Mouse (Mus musculus): ENCODE results near the gene Kif16b. TPM values are rescaled to one million over a fixed set of nuclear protein-coding genes. Genes with fewer than 3 reads are reported as not detected.

Gene Kif16b
- polyA plus RNA-seq, 1 experiment = 4.0 TPM

DNA sequence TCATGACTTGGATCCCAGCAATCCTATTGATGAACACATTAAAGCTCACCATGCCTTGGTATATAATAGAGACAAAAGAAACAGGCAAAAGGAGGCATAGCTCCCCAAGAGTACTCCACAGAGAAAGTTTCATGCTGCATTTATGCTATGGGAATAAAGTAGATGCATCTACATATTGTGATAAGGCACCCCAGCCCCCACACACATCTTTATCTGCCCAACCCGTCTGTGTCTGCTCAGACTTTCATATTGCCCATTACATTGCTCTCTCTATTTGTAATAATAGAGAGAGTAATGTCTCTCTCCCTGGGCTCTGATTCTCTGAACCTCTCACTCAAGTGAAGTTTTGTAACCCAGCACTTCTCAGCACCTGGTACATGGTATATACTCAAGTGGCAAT, 126.0 kb downstream of the Kif16b start:
- WGBS = 50% methylated on average over 1 of the region's 1 CpGs
- Histone ChIP-seq H3K4me3 (replicated peaks; ENCODE audit: control insufficient read depth, low read depth, low read length) (no peak overlapping the region), H3K4me1 (ENCODE audit: control insufficient read depth, insufficient read depth, low read length) (no peaks in the 10 kb centered on the region; the same call in 1 of the 2 replicates), H3K27ac (ENCODE audit: control insufficient read depth, insufficient read depth, low read depth, low read length, poor library complexity) (no peak overlapping the region)
- TF ChIP-seq POLR2A (IDR thresholded peaks at IDR 0.05; ENCODE audit: borderline replicate concordance, control insufficient read depth, low read depth, low read length) (no peak), CTCF (IDR thresholded peaks at IDR 0.05; ENCODE audit: control insufficient read depth, insufficient read depth, low read length) (no peak)

GRCm38 (mm10) chr2:142774752-142775151, 126.6 kb downstream of the Kif16b start:
- H3K4me3 ChIP-seq (replicated peaks; ENCODE audit: control insufficient read depth, low read depth, low read length) = no peak overlapping the region
- no peak for TF ChIP-seq POLR2A (IDR thresholded peaks at IDR 0.05; ENCODE audit: borderline replicate concordance, control insufficient read depth, low read depth, low read length)
- no peak overlapping the region for H3K27ac ChIP-seq (ENCODE audit: control insufficient read depth, insufficient read depth, low read depth, low read length, poor library complexity)
- WGBS = 80% methylated on average over 1 of the region's 1 CpGs
- no peaks in the 10 kb centered on the region; the same call in 1 of the 2 replicates for H3K4me1 ChIP-seq (ENCODE audit: control insufficient read depth, insufficient read depth, low read length)

GRCm38 (mm10) chr2:142769647-142770121, 131.6 kb downstream of the Kif16b start:
- TF ChIP-seq CTCF (IDR thresholded peaks at IDR 0.05; ENCODE audit: control insufficient read depth, insufficient read depth, low read length) (no peak), POLR2A (IDR thresholded peaks at IDR 0.05; ENCODE audit: borderline replicate concordance, control insufficient read depth, low read depth, low read length) (no peak)
- no peak overlapping the region for H3K27ac ChIP-seq (ENCODE audit: control insufficient read depth, insufficient read depth, low read depth, low read length, poor library complexity)
- H3K4me3 ChIP-seq (replicated peaks; ENCODE audit: control insufficient read depth, low read depth, low read length) = no peak overlapping the region
- 83% methylated on average over 11 of the region's 11 CpGs for WGBS
- H3K4me1 ChIP-seq (ENCODE audit: control insufficient read depth, insufficient read depth, low read length) = no peaks in the 10 kb centered on the region

DNA sequence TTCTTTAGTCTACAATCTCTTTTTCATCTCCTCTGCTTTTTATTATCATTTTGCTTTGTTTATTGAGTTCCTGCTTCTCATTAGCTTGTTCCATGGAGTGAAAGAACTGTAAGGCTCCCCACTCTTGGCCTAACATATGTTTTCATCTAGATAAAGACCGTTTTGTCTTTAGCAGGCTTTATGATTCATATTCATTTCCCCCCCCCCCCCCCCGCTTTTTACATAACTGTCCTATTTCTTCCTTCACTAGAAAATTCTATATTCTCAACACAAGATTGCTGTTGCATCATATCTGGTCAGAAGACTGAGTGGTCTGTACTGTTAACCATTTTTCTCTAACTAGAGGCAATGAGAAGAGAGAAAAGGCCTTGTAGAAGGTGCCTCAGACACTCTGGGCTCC, 137.1 kb downstream of the Kif16b start:
- H3K4me1 ChIP-seq (ENCODE audit: control insufficient read depth, insufficient read depth, low read length) = no peaks in the 10 kb centered on the region
- no peak overlapping the region for H3K4me3 ChIP-seq (replicated peaks; ENCODE audit: control insufficient read depth, low read depth, low read length)
- WGBS = 35% methylated on average over 2 of the region's 2 CpGs
- no peak for TF ChIP-seq POLR2A (IDR thresholded peaks at IDR 0.05; ENCODE audit: borderline replicate concordance, control insufficient read depth, low read depth, low read length)
- TF ChIP-seq CTCF (IDR thresholded peaks at IDR 0.05; ENCODE audit: control insufficient read depth, insufficient read depth, low read length) = no peak
- no peak overlapping the region for H3K27ac ChIP-seq (ENCODE audit: control insufficient read depth, insufficient read depth, low read depth, low read length, poor library complexity)

- Histone ChIP-seq H3K27ac (ENCODE audit: control insufficient read depth, insufficient read depth, low read depth, low read length, poor library complexity) (no peak overlapping the region), H3K4me3 (replicated peaks; ENCODE audit: control insufficient read depth, low read depth, low read length) (no peak overlapping the region), H3K4me1 (ENCODE audit: control insufficient read depth, insufficient read depth, low read length) (no peaks in the 10 kb centered on the region)
- WGBS = 75% methylated on average over 4 of the region's 4 CpGs
- no peak for TF ChIP-seq CTCF (IDR thresholded peaks at IDR 0.05; ENCODE audit: control insufficient read depth, insufficient read depth, low read length)
- TF ChIP-seq POLR2A (IDR thresholded peaks at IDR 0.05; ENCODE audit: borderline replicate concordance, control insufficient read depth, low read depth, low read length) = no peak
These were observed 140.5 kb downstream of the Kif16b start for GRCm38 (mm10) chr2:142760843-142761242.

GRCm38 (mm10) chr2:142759192-142759591, 142.1 kb downstream of the Kif16b start:
- H3K27ac ChIP-seq (ENCODE audit: control insufficient read depth, insufficient read depth, low read depth, low read length, poor library complexity) = no peak overlapping the region
- TF ChIP-seq CTCF (IDR thresholded peaks at IDR 0.05; ENCODE audit: control insufficient read depth, insufficient read depth, low read length) = no peak
- no peak for TF ChIP-seq POLR2A (IDR thresholded peaks at IDR 0.05; ENCODE audit: borderline replicate concordance, control insufficient read depth, low read depth, low read length)
- H3K4me3 ChIP-seq (replicated peaks; ENCODE audit: control insufficient read depth, low read depth, low read length) = no peak overlapping the region
- H3K4me1 ChIP-seq (ENCODE audit: control insufficient read depth, insufficient read depth, low read length) = no peaks in the 10 kb centered on the region
- WGBS = 80% methylated on average over 4 of the region's 4 CpGs

DNA sequence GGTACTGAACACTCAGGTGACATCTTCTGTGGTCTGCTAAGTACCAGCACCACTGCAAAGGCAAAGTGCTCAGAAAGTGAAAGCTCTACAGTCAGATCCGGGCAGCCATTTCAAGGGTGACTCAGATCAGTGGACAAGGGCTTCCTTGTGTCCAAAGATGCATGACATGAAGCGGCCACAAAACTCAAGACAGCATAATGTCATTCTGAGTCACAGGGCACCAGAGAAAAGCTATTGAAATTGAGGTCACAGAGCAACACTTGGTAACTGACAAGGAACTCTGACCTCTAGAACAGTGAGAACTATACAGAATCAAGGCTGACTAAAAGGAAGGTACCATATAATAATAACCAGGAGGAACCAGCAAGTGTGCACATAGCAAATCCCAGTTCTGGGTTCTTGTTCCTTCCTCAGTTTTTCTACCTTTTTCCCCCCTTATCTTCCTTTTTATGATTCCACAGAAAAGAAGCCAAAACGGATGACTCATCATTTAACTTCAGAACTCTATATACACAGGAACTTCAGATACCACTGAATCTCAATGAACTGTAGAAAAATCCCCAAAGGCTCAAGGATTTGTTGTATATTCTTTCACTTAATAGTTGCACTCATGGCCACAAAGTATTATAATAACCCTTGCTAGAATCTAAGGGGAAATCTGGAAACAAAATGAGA, 143.1 kb downstream of the Kif16b start:
- 70% methylated on average over 3 of the region's 3 CpGs for WGBS
- H3K27ac ChIP-seq (ENCODE audit: control insufficient read depth, insufficient read depth, low read depth, low read length, poor library complexity) = no peak overlapping the region
- no peaks in the 10 kb centered on the region for H3K4me1 ChIP-seq (ENCODE audit: control insufficient read depth, insufficient read depth, low read length)
- TF ChIP-seq POLR2A (IDR thresholded peaks at IDR 0.05; ENCODE audit: borderline replicate concordance, control insufficient read depth, low read depth, low read length) (no peak), CTCF (IDR thresholded peaks at IDR 0.05; ENCODE audit: control insufficient read depth, insufficient read depth, low read length) (no peak)
- no peak overlapping the region for H3K4me3 ChIP-seq (replicated peaks; ENCODE audit: control insufficient read depth, low read depth, low read length)

DNA sequence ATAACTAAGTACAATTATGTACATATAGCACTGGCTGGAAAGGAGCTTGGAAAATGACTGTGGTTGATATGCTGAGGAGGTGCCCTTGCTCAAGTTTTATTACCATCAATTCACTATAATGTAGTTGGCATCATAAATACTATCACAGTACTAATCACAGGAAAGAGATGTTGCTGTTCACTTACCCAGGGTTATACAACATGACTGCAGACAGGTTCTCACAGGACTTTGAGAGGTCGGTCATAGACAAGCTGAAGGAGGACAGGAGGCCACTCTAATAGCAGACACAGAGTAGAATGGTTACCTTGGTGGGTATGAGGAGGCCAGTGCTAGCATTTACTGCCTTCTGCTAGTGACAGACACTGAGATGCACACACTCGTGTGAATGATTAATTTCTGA, 162.0 kb downstream of the Kif16b start:
- Histone ChIP-seq H3K4me3 (replicated peaks; ENCODE audit: control insufficient read depth, low read depth, low read length) (no peak overlapping the region), H3K4me1 (ENCODE audit: control insufficient read depth, insufficient read depth, low read length) (no peaks in the 10 kb centered on the region), H3K27ac (ENCODE audit: control insufficient read depth, insufficient read depth, low read depth, low read length, poor library complexity) (no peak overlapping the region)
- 71% methylated on average over 2 of the region's 2 CpGs for WGBS
- TF ChIP-seq POLR2A (IDR thresholded peaks at IDR 0.05; ENCODE audit: borderline replicate concordance, control insufficient read depth, low read depth, low read length) = no peak
- TF ChIP-seq CTCF (IDR thresholded peaks at IDR 0.05; ENCODE audit: control insufficient read depth, insufficient read depth, low read length) = no peak

- TF ChIP-seq POLR2A (IDR thresholded peaks at IDR 0.05; ENCODE audit: borderline replicate concordance, control insufficient read depth, low read depth, low read length) (no peak), CTCF (IDR thresholded peaks at IDR 0.05; ENCODE audit: control insufficient read depth, insufficient read depth, low read length) (no peak)
- no peak overlapping the region for H3K27ac ChIP-seq (ENCODE audit: control insufficient read depth, insufficient read depth, low read depth, low read length, poor library complexity)
- WGBS = 88% methylated on average over 2 of the region's 2 CpGs
These were observed 162.8 kb downstream of the Kif16b start for GRCm38 (mm10) chr2:142738488-142738887.

More at GRCm38 (mm10) chr2:142738488-142738887, 162.8 kb downstream of the Kif16b start:
- Histone ChIP-seq H3K4me1 (ENCODE audit: control insufficient read depth, insufficient read depth, low read length) (no peaks in the 10 kb centered on the region), H3K4me3 (replicated peaks; ENCODE audit: control insufficient read depth, low read depth, low read length) (no peak overlapping the region)

Measured in bone marrow, adult 2 months (tissue).